In genomic region chr2:119173991-119174651, GRCm38 (mm10) we compare ENCODE assay signal across 8 mouse cellular contexts. TPM values are rescaled to one million over a fixed set of nuclear protein-coding genes. Genes with fewer than 3 reads are reported as not detected.
DNase-seq lines count a peak whose midpoint lies in the region; ATAC-seq and TF ChIP-seq lines count a peak whose summit lies in the region.

TSS of gene Gm14137 (plus strand) at chr2:119174509.

- H3K9me3 ChIP-seq in forebrain, postnatal 0 days (ENCODE audit: low read length), result no peaks in the 10 kb centered on the region
- H3K9me3 ChIP-seq in midbrain, embryonic 16.5 days (replicated peaks; ENCODE audit: control insufficient read depth, low read length, poor library complexity, severe bottlenecking), result no peaks in the 10 kb centered on the region

- peak; percentile 30; the same call in 1 of the 2 replicates for ATAC-seq in forebrain, postnatal 0 days
- no peak for ATAC-seq in midbrain, embryonic 16.5 days

- no peaks in the 10 kb centered on the region for H3K27me3 ChIP-seq in kidney, adult 2 months (replicated peaks; ENCODE audit: control insufficient read depth, insufficient read depth, low read length)
- no peaks in the 10 kb centered on the region for H3K27me3 ChIP-seq in forebrain, postnatal 0 days (ENCODE audit: insufficient read depth, low read length)
- no peaks in the 10 kb centered on the region for H3K27me3 ChIP-seq in midbrain, embryonic 16.5 days (ENCODE audit: control insufficient read depth, insufficient read depth, low read depth, low read length)

- H3K4me2 ChIP-seq in forebrain, postnatal 0 days (ENCODE audit: low read depth), result no peak within 1 kb of the TSS
- no peak within 1 kb of the TSS for H3K4me2 ChIP-seq in midbrain, embryonic 16.5 days (ENCODE audit: low read length)

- DNase-seq in kidney, adult 2 months, result no peak
- DNase-seq in kidney, adult 11 months, result no peak
- peak; percentile 91 for DNase-seq in Muller cell, postnatal 12 days (ENCODE audit: inconsistent ontology term)
- no peak for DNase-seq in forebrain, postnatal 0 days
- no peak for DNase-seq in layer of hippocampus, adult 9-11 months
- DNase-seq in right cerebral cortex, postnatal 36 days (ENCODE audit: low spot score in 2 of 2), result no peak
- DNase-seq in layer of hippocampus, postnatal 14 days (ENCODE audit: low spot score in 2 of 2), result no peak

- 0 out of 2 replicates have a peak within 1 kb of the TSS, but pooled peaks have one; percentile 26 for H3K27ac ChIP-seq in kidney, adult 2 months (ENCODE audit: insufficient read depth, low read depth, low read length)
- no peak within 1 kb of the TSS for H3K27ac ChIP-seq in forebrain, postnatal 0 days (ENCODE audit: low read depth, low read length)
- H3K27ac ChIP-seq in midbrain, embryonic 16.5 days (ENCODE audit: low read length), result peak within 1 kb of the TSS; percentile 5; the same call in 1 of the 2 replicates

- WGBS in kidney, adult 2 months, result 60% methylated on average over 8 of the region's 8 CpGs
- WGBS in forebrain, postnatal 0 days, result 35% methylated on average over 8 of the region's 8 CpGs
- 39% methylated on average over 8 of the region's 8 CpGs for WGBS in midbrain, embryonic 16.5 days

- no peak for TF ChIP-seq CTCF in kidney, adult 2 months (conservative IDR thresholded peaks at IDR 0.05; ENCODE audit: insufficient read depth, insufficient read length, low read depth, low read length)
- TF ChIP-seq CTCF in forebrain, postnatal 0 days (IDR thresholded peaks at IDR 0.05; ENCODE audit: low read depth), result no peak

- H3K9ac ChIP-seq in forebrain, postnatal 0 days, result no peak within 1 kb of the TSS
- 0 out of 2 replicates have a peak within 1 kb of the TSS, but pooled peaks have one; percentile 32 for H3K9ac ChIP-seq in midbrain, embryonic 16.5 days (ENCODE audit: low read depth, low read length)

- no peaks in the 10 kb centered on the region for H3K4me1 ChIP-seq in kidney, adult 2 months (ENCODE audit: control insufficient read depth, insufficient read depth, low read length)
- H3K4me1 ChIP-seq in forebrain, postnatal 0 days (ENCODE audit: insufficient read depth), result no peaks in the 10 kb centered on the region
- peaks cover 8% of the 10 kb centered on the region for H3K4me1 ChIP-seq in midbrain, embryonic 16.5 days (ENCODE audit: control insufficient read depth, insufficient read depth, low read length)

- no peak for TF ChIP-seq POLR2A in kidney, adult 2 months (IDR thresholded peaks at IDR 0.05; ENCODE audit: low read depth, low read length)

- no peaks in the 10 kb centered on the region for H3K36me3 ChIP-seq in kidney, adult 2 months (ENCODE audit: control insufficient read depth, insufficient read depth, low read length)
- H3K36me3 ChIP-seq in forebrain, postnatal 0 days (ENCODE audit: insufficient read depth), result peaks cover 35% of the 10 kb centered on the region
- peaks cover 7% of the 10 kb centered on the region for H3K36me3 ChIP-seq in midbrain, embryonic 16.5 days (ENCODE audit: control insufficient read depth, insufficient read depth, low read length)

- no peak within 1 kb of the TSS for H3K4me3 ChIP-seq in kidney, adult 2 months (ENCODE audit: insufficient read depth, low read depth, low read length)
- H3K4me3 ChIP-seq in forebrain, postnatal 0 days (ENCODE audit: low read depth, low read length), result no peak within 1 kb of the TSS
- no peak within 1 kb of the TSS for H3K4me3 ChIP-seq in midbrain, embryonic 16.5 days (ENCODE audit: low read depth, low read length)

RNA-seq across cellular contexts. Expression of gene Gm14137, which starts in this region (rescaled TPM):
- polyA plus RNA-seq in kidney, adult 2 months (2012; rRNA removed), result 0.05 and 0.15 TPM in 2 replicates
- total RNA-seq in forebrain, postnatal 0 days (2014; rRNA removed), result 0.08 TPM in 1 of 2 replicates, not detected in the other
- 0.09 and 0.28 TPM in 2 replicates for polyA plus RNA-seq in forebrain, postnatal 0 days (2015; fragmentation: Nextera tagmentation; extraction: Ambion mirVana)
- polyA plus RNA-seq in midbrain, embryonic 16.5 days (2015; fragmentation: Nextera tagmentation; extraction: Ambion mirVana), result 1.2 and 1.5 TPM in 2 replicates
- not detected for total RNA-seq in layer of hippocampus, postnatal 14 days (2021)

Comparison
In these comparisons a context has a peak if more than half of its experiments do, and no peak if none do; other contexts are left out.
1. Peak in ATAC-seq in forebrain, postnatal 0 days; RNA of the gene not detected or under 1 TPM.